Mouse (Mus musculus) adrenal gland, adult (tissue): ENCODE data around the gene Aatf.
"Not testable (repeated sequence)": the region's sequence is repeated elsewhere in the genome, so short reads cannot be mapped to it uniquely, and the experiment has no call there.

Experiments used
- DNase-seq, 2 experiments: peaks; one replicate each; pipeline ENCODE4 v3.0.0; 2022 to 2023; ENCODE audit warnings: low spot score in 1 of 2; ENCODE audit not compliant: inconsistent age in 2 of 2

The Aatf gene

DNA sequence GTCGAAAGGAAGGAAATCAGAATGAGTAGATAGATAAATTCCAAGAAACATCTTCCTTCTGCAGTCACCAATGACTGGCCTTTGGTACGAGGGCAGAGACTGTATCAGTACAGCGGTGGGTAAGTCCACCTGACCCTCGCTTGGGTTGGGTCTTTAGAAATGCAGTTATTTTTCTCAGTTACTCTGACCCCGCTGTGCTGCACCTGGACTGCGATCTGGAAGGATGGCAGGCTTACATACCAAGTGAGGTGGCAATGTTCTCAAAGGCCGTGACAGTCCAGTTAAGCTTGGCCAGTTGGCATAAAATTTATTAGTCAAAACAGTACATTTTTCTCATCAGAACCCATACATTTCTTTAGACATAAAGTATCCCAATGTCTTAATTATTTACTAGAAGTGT, 59.4 kb downstream of the Aatf start:
- DNase-seq: no peak

DNA sequence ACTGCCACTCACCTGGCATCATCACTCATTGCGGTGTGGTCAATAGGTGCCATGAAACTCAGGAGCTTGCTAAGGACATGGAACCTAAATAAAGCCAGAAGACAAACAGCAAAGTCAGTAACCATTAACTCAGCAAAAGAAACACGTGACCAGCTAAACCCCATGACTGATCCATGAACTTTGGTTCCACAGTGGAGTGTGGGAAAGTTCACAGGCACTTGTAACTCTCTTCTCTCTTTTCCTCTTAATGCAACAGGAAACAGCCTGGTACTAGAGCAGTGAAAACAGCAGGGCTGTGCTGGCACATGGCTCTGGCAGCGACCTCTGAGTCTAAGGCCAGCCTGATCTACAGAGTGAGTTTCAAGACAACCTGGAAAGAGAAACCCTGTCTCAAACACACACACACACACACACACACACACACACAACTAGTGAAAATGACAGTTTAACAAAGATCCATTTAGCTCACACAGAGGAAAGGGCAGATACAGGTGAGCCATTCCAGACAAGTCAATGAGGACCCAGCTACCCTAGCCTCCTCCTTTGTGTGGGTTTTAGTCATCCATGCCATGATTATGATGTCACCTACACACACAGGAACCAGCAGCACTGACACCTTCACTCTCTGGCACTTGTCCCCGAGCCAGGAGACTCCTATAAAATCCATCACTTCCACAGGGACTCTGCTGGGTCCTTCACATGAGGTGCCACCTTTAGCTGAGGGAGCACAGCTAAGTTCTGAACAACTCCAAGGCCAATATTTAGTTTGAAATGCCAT, 70.6 kb downstream of the Aatf start:
- no peak for DNase-seq

DNA sequence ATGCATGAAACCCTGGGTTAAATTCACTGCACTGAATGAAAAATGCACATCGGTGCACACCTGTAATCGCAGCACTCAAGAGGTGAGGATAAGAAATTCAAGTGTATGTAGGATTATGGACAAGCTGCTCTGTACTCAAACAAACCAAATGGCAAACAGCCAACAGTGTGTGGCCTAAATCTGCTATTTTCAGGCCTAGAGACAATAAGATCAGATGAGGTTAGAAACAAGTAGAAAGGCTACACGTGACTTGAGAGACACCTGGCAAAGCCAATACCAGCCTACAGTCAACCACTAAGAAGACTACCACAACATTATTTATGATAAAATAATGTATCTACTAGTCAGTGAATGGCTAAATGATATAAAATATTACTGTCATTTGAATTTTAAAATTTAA, 72.9 kb downstream of the Aatf start:
- no peak for DNase-seq

DNA sequence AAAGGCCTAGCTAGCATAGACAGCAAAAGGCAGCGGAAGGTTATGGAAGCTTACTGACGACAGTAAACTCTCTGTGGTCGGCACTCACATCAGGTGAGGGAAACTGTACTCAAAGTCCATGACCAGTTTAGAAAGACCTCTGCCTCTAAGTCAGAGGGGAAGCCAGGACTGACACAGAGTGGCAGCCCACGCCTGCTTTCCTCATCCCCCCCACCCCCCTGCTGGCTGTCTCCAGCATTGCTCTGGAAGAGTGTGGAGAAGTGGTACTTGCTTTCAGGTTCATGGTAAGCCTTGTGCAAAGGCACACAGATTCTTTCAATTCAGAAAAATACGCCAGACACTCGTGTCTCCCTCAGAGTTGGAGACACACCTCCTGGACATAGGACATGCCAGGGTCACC, 78.4 kb downstream of the Aatf start:
- DNase-seq: no peak

DNA sequence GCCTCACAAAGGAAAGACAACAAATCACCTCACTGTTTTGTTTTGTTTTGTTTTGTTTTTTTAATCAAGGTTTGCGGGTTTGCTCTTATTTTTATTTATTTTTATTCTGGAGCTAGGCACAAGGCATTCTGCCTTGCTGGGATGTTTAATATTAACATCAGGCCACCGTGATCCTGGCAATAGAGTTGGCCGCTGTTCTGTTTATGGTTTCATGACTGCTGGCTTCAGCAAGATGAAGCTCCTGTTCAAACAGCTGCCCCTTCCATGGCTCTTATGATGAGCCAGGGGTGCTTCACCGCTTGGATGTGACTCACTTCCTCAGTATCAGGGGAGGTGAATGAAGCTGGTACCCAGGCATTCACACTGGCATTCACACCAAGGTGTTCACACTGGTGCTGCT, 83.0 kb downstream of the Aatf start:
- DNase-seq: no peak

DNA sequence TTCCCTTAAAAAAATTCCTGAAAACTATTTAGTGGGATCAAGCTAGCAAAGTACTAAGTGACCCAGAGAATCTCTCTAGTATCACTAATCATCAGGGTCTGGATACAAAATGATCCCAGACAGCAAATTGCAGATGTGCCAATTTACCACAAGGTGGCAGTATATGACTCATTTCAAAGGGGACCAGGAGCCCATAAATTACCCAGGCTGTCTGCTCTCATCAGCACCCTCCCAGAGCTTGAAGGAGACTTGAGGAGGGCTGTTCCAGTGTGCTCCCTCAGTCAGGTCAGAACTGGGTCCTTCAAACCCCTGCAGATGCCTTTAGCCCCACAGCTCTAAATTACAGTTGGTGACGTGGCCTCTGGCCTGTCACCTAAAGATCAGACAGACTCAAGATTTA, 83.7 kb downstream of the Aatf start:
- peak; percentile 26 to 72 for DNase-seq

DNA sequence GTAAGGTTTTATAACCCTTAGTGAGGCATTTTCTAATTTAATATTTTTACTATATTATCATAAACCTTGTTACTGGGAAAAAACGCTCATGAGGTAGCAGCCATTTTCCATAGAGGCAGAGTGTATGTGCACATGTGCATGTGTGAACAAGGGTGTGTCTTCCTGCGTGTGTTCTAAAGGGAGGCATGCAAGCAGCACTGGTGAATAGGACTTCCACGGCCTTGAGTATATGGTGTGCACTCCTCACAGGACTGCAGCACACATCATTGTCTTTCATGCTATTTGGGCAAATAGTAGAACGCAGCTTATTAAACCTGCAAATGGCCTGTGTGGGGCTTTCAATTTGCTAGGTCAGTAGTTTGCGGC, 86.7 kb downstream of the Aatf start:
- no peak for DNase-seq

DNA sequence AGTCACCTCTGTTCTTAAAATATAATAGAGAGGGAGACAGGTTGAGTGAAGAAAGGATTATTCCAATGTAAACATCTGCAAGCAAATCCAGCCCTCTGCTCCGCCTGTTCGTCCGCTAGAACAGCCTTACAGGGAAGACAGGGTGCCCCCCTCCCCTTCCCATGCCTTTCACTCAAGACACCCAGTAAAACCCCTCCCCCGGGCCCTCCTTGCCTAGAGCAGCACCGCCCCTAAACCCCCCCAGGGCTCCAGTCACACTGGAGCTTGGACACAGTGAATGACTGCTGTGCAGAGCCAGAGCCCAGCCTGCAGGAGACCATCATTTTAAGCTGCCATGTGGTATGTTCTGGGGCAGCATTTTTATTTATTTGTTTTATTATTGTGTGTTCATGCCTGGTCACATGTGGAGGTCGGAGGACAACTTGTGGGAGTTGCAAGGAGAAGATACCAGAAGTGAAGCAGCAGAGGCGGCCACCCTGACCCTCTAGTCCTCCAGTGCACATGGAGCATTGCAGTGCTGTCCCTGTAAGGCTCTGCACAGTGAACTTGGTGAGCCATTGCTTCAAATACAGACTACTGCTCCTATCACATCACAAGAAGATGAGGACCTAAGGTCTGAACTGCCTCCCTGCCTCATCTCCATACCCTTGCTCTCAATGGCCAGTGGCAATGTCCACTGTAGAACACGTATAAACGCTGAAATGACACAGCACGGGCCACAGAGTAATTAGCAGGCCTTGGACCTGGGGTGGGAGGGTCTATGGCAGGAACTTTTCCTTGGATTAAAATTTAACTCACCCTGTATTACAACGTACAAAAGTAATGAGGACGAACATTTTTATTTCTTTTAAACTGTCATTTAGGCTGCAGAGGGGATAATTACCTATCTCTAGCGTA, 87.3 kb downstream of the Aatf start:
- no peak for DNase-seq

DNA sequence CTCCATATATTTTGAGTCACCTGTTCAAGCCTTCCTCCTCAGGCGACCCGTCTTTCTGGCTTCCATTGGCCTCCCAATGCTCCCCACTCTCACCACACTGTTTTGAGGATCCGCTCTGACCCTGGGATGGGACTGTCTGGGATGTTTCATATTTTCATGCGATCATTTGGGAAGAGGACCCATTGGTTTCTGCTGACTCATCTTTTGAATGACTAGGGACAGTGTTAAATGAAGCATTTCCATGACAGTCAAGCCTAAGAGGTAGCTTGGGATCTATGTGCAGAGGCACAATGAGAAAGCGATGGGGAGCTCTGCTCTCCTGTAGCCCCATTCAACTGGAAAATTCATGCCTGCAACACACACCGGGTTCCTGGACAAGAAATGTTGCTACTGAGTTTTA, 92.5 kb downstream of the Aatf start:
- no peak for DNase-seq

DNA sequence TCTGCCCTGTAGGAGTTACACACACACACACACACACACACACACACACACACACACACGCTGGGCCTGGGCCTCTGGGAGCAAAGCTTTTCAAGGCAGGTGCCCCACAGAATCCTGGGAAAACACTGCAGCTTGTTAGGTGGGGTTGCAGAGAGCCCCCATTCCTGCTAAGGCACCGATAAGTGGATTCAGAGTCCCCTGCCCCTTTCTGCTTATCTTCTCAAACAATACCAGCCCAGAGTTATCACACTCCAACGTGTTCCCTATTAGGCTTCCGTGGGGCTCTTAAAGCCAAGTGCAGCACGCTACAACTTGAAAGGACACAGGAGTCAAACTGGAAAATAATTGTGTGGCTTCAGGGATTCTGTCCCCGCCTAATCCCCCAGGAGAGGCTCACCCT, 100.2 kb downstream of the Aatf start:
- no peak for DNase-seq

DNA sequence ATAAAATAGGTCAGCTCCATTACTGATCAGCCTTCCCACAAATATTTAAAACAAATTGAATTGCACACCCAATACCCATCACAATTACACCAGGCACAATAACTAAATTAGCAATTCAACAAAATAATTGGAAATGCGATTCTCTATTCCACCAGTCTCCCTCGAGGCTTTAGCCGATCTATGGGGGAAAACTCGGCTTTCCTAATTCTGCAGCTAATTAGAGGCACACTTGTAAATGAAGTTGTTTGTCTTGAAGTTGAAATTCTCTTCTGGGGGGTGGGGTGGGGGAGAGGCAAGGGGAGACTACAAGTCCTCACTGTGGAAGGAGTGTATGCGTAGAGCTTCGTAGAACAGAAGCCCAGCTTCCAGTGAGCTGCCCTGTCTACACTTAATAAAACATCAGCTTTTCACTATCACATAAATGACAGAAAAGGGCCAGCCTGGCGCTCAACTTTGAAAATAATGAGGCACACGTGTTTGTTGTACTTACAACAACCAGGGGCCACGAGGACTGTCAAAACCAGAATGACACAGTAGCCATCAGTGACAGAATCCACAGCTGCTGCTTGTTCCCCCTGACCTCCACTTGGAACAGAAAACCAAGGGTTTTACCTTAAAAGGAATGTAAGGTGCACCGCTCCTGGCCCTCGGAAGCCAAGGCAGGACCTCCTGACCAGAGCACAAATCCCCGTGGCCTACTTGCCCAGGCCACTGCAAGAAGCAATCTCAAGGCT, 101.0 kb downstream of the Aatf start:
- DNase-seq: no peak

DNA sequence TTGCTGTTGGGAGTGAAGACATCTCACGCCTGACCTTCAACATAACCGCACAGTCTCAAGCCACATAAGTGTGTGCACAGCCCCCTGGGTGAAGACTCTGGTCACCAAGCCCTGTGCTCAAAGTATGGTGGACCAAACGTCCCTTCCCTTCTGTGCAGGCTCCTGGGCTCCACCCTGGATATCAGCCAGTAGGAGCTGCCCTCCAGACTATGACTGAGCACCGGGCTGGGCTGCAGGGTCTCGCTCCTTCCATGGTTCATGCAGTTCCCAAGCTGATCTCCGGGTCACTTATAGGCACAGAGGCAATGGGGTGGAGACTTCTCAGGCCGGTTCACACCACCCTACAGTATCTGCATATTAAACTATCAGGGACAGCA, 101.7 kb downstream of the Aatf start:
- no peak for DNase-seq

DNA sequence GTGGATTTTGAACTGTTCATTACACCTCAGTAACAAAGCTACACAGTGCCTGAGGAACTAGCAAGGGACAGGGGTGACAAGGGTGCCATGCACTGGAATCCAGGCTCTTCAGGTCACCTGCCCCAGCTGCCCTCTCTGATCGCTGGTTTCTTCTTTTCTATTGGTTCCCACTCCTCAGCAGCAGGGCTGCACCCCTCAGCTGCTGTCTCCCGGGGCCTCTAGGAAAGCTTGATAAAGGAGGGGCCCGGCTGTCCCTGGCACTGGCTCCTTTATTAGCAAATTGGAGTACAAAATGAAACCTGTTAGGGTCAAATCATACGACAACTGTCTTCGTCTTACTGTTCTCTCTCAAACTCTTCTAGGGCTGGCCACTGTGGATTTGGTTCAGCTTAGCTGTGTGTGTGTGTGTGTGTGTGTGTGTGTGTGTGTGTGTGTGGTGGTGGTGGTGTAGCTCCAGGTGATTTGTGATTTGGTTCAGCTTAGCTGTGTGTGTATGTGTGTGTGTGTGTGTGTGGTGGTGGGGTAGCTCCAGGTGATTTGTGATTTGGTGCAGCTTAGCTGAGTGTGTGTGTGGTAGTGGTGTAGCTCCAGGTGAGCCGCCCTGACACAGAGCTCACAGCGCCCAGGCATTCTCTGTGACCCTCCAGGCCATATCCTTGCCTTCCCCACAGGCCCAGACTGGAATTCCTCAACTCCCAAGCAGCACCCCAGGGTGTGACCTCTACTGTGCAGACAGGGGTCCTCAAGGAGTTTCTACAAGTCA, 102.3 kb downstream of the Aatf start:
- DNase-seq: no peak

DNA sequence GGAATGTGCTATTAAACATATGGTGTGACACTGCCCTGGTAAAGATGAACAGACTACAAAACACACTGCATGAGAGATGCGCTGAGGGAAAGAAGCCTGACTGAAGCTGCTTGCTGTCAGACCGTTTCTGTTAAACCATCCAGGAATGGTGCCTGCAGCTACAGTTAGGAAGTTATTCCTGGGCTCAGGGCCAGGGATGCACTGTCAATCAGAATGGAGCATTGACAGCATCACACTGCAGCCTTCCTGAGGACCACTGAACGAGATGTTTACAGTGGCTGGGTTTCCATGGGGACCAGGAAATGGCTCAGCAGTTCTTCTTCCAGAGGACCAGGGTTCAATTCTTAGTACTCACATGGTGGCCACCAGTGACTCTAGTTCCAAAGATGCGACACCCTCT, 102.9 kb downstream of the Aatf start:
- DNase-seq: no peak

DNA sequence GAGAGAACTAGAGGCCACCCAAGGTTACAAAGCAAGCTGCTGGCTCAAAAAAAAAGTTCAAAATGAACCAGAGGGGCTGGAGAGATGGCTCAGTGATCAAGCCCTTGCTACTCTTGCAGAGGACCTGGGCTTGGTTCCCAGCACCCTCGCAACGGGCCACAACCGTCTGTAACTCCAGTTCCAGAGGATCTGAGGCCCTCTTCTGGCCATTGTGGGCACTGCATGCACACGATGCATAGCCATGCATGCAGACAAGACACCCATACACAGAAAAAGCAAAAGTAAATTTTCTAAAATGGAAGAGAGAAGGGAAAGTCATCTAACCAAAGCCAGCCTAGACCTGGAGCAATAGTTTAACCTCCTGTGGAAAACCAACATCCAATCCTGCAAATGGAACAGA, 106.6 kb downstream of the Aatf start:
- DNase-seq: no peak

DNA sequence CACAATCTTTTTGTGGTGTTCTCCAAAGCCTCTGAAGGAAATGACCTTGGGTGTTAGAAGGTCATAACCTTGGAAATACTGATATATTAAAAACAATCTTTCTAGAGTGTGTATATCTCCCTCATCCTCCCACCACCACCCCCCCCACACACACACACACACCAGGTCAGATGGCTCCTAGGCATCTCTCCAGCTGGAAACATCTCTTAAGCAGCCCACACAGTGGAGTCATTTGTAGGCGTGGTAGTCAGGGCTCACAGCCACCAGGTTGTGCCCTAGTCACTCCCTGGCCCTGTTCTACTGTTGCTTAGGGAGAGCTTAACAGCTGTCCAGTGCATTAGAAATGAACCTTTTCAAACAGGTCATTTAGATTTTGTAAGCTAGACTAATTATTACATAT, 118.3 kb downstream of the Aatf start:
- peak; percentile 44 to 75 for DNase-seq

DNA sequence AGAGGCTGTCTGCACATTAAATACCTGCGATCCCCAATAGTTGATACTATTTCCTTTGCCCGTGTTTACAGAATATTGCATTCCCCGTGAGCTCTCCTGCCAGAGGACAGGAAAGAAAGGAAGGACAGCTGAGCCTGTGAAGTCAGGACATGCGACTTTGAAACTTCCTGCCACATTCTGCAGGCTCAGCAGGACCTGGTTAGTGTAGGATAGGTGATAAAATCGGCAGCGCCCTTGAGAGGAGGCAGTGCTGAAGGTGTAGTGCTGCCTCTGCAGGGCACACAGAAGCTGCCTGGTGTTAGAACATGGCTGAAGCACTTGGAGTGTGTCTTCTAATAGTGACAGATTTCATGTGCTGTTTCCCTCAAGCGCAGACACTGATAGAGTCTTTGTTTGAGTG, 119.8 kb downstream of the Aatf start:
- DNase-seq: no peak

DNA sequence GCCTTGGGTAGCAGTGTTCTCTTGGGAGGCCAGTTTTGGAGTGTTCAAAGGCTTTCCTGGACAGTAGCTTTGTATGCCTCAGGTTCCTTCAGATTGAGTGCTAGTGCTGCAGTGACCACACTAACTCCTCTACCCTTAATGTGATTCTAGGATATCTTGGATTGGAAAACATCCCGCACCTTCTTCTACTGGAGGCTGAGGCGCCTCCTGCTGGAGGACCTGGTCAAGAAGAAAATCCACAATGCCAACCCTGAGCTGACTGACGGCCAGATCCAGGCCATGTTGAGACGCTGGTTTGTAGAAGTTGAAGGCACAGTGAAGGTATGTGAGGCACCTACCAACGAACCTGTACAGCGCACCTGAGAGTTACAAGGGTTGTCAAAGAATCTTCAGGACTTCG, 121.3 kb downstream of the Aatf start:
- DNase-seq: not testable (repeated sequence)

DNA sequence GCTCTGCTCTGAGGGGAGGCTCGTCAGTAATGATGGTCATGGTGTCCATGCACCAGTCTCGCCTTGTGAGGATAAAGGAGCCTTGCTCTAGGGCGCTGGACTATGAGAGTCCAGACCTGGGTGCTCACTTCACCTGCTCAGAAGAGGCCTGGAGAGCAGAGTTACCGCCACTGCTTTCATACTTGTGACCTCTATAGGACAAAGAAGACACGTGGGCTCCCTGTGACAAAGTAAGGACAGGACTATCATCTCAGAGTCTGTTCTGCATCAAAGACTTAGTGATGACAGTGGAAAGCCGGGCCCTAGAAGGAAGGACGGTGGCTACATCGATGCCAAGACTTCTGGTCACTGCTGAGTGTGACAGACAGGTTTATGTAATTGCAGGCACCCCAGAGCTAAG, 122.2 kb downstream of the Aatf start:
- DNase-seq: no peak

DNA sequence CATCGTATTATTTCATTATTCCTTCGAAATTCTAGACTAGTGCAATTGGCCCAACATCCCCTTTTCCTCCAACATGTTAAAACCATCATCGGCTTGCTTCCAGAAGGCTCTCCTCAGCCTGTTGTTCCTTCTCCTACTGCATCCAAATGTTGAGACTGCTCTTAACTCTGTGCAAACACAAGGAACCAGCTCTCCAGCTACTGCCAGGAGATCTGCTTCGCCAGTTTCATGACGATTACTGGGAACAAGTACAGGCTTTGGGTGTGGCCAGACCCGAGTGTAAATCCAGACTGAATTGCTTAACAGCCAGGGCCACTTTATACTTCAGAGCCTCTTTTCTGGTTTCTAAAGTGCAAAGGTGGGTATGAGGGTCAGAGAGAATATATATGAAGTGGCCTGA, 124.0 kb downstream of the Aatf start:
- no peak for DNase-seq

DNA sequence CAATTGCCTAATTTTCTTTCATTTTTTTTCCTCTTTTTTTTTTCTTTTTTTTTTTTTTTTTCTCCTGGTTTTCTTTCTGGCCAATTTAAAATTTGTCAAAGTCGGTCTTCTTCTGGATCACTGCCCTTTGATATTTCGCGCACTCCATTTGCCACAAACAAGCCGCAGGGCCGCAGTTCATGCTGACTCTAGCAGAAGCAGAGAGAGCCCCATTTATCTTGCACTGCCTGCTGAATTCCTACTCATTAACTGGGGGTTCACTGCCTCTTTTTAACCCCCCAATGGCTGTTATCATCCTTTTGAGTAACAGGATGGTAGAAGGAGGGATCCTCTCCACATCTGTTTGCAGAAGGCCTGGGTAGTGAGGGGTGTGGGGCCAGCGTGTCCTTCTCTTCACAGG, 129.4 kb downstream of the Aatf start:
- DNase-seq: no peak
